Mouse (Mus musculus): ENCODE measurements around the gene Aqp8. TPM values are rescaled to one million over a fixed set of nuclear protein-coding genes. Genes with fewer than 3 reads are reported as not detected.

Gene Aqp8
- total RNA-seq (2021) (1 to 10 TPM; 5.2 to 6.2 TPM), polyA plus RNA-seq (2012; rRNA removed) (0.94 and 1.7 TPM in 2 replicates)
- long read RNA-seq, partial matches to known transcripts: 0 of 1 reads
- long read RNA-seq, other reads (novel, unspliced or antisense): 0 of 1 reads

GRCm38 (mm10) chr7:123462070-123462501, at the start of gene Aqp8:
Gene Aqp8, plus strand, starts transcription at chr7:123462291.
- Histone ChIP-seq H3K36me3 (ENCODE audit: control insufficient read depth, insufficient read depth, low read length) (no peaks in the 10 kb centered on the region), H3K4me3 (no peak within 1 kb of the TSS), H3K27ac (no peak within 1 kb of the TSS), H3K79me2 (replicated peaks; ENCODE audit: control insufficient read depth, insufficient read depth, low read length) (no peaks in the 10 kb centered on the region), H3K4me1 (ENCODE audit: control insufficient read depth, insufficient read depth, low read length) (peaks cover 1% of the 10 kb centered on the region; the same call in 1 of the 2 replicates), H3K27me3 (ENCODE audit: control insufficient read depth, insufficient read depth, low read length) (no peaks in the 10 kb centered on the region), H3K9ac (ENCODE audit: low read depth, low read length) (no peak within 1 kb of the TSS)
- peak; percentile 61 to 64 for DNase-seq
- TF ChIP-seq CTCF (IDR thresholded peaks at IDR 0.05) (peak; percentile 12; the same call in 1 of the 2 replicates), POLR2A (IDR thresholded peaks at IDR 0.05; ENCODE audit: insufficient read depth, low read depth, low read length) (no peak), EP300 (IDR thresholded peaks at IDR 0.05; ENCODE audit: insufficient read depth, low read depth, low read length) (no peak)
- intact Hi-C loops (cut with DNase I): no loop called here
- 25% methylated on average over 9 of the region's 9 CpGs for WGBS

DNA sequence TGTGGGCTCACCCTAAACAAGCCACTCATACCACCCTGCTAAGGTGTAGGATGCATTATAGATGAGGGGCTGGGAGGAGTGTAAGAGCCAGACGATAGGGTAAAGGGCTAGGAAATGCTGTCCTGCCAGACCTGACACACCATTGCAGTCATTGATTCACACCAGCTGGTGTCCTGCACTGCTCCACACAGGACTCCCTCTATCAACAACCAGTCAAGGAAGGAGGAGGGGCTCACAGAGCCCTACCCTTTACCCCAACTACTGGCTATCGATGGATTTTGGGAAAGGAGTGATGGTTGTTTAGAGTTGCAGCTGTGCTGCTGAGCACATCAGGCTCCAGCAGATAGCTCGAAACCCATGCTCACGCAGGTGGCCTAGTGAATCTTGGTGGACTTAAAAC, 45.3 kb upstream of the Aqp8 start:
- intact Hi-C loops (cut with DNase I): no loop called here
- Histone ChIP-seq H3K27ac (no peak overlapping the region), H3K36me3 (ENCODE audit: control insufficient read depth, insufficient read depth, low read length) (no peaks in the 10 kb centered on the region), H3K9ac (ENCODE audit: low read depth, low read length) (no peak overlapping the region), H3K27me3 (ENCODE audit: control insufficient read depth, insufficient read depth, low read length) (no peaks in the 10 kb centered on the region), H3K4me3 (no peak overlapping the region), H3K4me1 (ENCODE audit: control insufficient read depth, insufficient read depth, low read length) (no peaks in the 10 kb centered on the region), H3K79me2 (replicated peaks; ENCODE audit: control insufficient read depth, insufficient read depth, low read length) (no peaks in the 10 kb centered on the region)
- WGBS: 77% methylated on average over 4 of the region's 4 CpGs
- TF ChIP-seq EP300 (IDR thresholded peaks at IDR 0.05; ENCODE audit: insufficient read depth, low read depth, low read length) (no peak), POLR2A (IDR thresholded peaks at IDR 0.05; ENCODE audit: insufficient read depth, low read depth, low read length) (no peak), CTCF (IDR thresholded peaks at IDR 0.05) (no peak)
- no peak for DNase-seq

- 92% methylated on average over 3 of the region's 3 CpGs for WGBS
- H3K79me2 ChIP-seq (replicated peaks; ENCODE audit: control insufficient read depth, insufficient read depth, low read length): no peaks in the 10 kb centered on the region
- TF ChIP-seq POLR2A (IDR thresholded peaks at IDR 0.05; ENCODE audit: insufficient read depth, low read depth, low read length) (no peak), EP300 (IDR thresholded peaks at IDR 0.05; ENCODE audit: insufficient read depth, low read depth, low read length) (no peak), CTCF (IDR thresholded peaks at IDR 0.05) (no peak)
- intact Hi-C loops (cut with DNase I): no loop called here
- H3K27ac ChIP-seq: no peak overlapping the region
- DNase-seq: no peak
- H3K4me3 ChIP-seq: no peak overlapping the region
- H3K4me1 ChIP-seq (ENCODE audit: control insufficient read depth, insufficient read depth, low read length): no peaks in the 10 kb centered on the region
- no peak overlapping the region for H3K9ac ChIP-seq (ENCODE audit: low read depth, low read length)
- H3K36me3 ChIP-seq (ENCODE audit: control insufficient read depth, insufficient read depth, low read length): no peaks in the 10 kb centered on the region
- H3K27me3 ChIP-seq (ENCODE audit: control insufficient read depth, insufficient read depth, low read length): no peaks in the 10 kb centered on the region
These were observed 44.4 kb upstream of the Aqp8 start for GRCm38 (mm10) chr7:123417661-123418060.

GRCm38 (mm10) chr7:123419984-123420383, 42.1 kb upstream of the Aqp8 start:
- Histone ChIP-seq H3K27ac (no peak overlapping the region), H3K27me3 (ENCODE audit: control insufficient read depth, insufficient read depth, low read length) (no peaks in the 10 kb centered on the region), H3K4me1 (ENCODE audit: control insufficient read depth, insufficient read depth, low read length) (no peaks in the 10 kb centered on the region), H3K9ac (ENCODE audit: low read depth, low read length) (no peak overlapping the region), H3K4me3 (no peak overlapping the region), H3K79me2 (replicated peaks; ENCODE audit: control insufficient read depth, insufficient read depth, low read length) (no peaks in the 10 kb centered on the region), H3K36me3 (ENCODE audit: control insufficient read depth, insufficient read depth, low read length) (no peaks in the 10 kb centered on the region)
- TF ChIP-seq CTCF (IDR thresholded peaks at IDR 0.05) (no peak), EP300 (IDR thresholded peaks at IDR 0.05; ENCODE audit: insufficient read depth, low read depth, low read length) (no peak), POLR2A (IDR thresholded peaks at IDR 0.05; ENCODE audit: insufficient read depth, low read depth, low read length) (no peak)
- intact Hi-C loops (cut with DNase I): no loop called here
- DNase-seq: no peak
- 94% methylated on average over 4 of the region's 4 CpGs for WGBS

GRCm38 (mm10) chr7:123421958-123422357, 40.1 kb upstream of the Aqp8 start:
- no peaks in the 10 kb centered on the region for H3K27me3 ChIP-seq (ENCODE audit: control insufficient read depth, insufficient read depth, low read length)
- no peaks in the 10 kb centered on the region for H3K79me2 ChIP-seq (replicated peaks; ENCODE audit: control insufficient read depth, insufficient read depth, low read length)
- no peak overlapping the region for H3K9ac ChIP-seq (ENCODE audit: low read depth, low read length)
- no peak overlapping the region for H3K4me3 ChIP-seq
- intact Hi-C loops (cut with DNase I): no loop called here
- H3K4me1 ChIP-seq (ENCODE audit: control insufficient read depth, insufficient read depth, low read length): no peaks in the 10 kb centered on the region
- WGBS: 83% methylated on average over 3 of the region's 3 CpGs
- H3K27ac ChIP-seq: no peak overlapping the region
- no peak for TF ChIP-seq POLR2A (IDR thresholded peaks at IDR 0.05; ENCODE audit: insufficient read depth, low read depth, low read length)
- no peak for TF ChIP-seq EP300 (IDR thresholded peaks at IDR 0.05; ENCODE audit: insufficient read depth, low read depth, low read length)
- no peak for TF ChIP-seq CTCF (IDR thresholded peaks at IDR 0.05)
- H3K36me3 ChIP-seq (ENCODE audit: control insufficient read depth, insufficient read depth, low read length): no peaks in the 10 kb centered on the region
- no peak for DNase-seq

DNA sequence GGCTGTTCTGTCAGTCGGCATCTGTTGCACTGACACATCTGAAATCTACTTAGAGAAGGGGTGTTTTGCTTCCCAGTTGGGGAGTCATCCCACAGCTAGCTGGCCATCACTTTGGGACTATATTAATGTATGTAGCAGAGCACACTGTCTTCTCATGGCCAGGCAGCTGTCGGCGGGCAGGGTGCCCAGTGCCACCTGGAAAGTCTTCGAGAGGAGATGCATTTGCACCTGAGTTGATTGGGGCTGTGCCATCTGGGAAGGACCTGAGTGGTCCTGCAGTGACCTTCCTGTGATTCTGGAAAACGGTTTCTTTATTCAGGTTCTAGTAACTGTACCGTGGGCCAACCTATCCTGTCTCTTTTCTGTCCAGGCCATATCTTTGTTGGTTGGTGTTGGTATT, 37.8 kb upstream of the Aqp8 start:
- DNase-seq: no peak
- intact Hi-C loops (cut with DNase I): no loop called here
- no peaks in the 10 kb centered on the region for H3K79me2 ChIP-seq (replicated peaks; ENCODE audit: control insufficient read depth, insufficient read depth, low read length)
- no peaks in the 10 kb centered on the region for H3K27me3 ChIP-seq (ENCODE audit: control insufficient read depth, insufficient read depth, low read length)
- WGBS: 92% methylated on average over 6 of the region's 6 CpGs
- H3K4me3 ChIP-seq: no peak overlapping the region
- no peaks in the 10 kb centered on the region for H3K36me3 ChIP-seq (ENCODE audit: control insufficient read depth, insufficient read depth, low read length)
- TF ChIP-seq EP300 (IDR thresholded peaks at IDR 0.05; ENCODE audit: insufficient read depth, low read depth, low read length): no peak
- TF ChIP-seq CTCF (IDR thresholded peaks at IDR 0.05): no peak
- no peak for TF ChIP-seq POLR2A (IDR thresholded peaks at IDR 0.05; ENCODE audit: insufficient read depth, low read depth, low read length)
- H3K9ac ChIP-seq (ENCODE audit: low read depth, low read length): no peak overlapping the region
- no peak overlapping the region for H3K27ac ChIP-seq
- no peaks in the 10 kb centered on the region for H3K4me1 ChIP-seq (ENCODE audit: control insufficient read depth, insufficient read depth, low read length)

Data from heart, adult 2 months (tissue).